Mouse (Mus musculus): Measurements from ENCODE around the gene Sdf4. TPM values are rescaled to one million over a fixed set of nuclear protein-coding genes. Genes with fewer than 3 reads are reported as not detected.

Gene Sdf4
- total and polyA plus RNA-seq, 3 experiments = 23.7 to 91.0 (median 79.2) TPM

DNA sequence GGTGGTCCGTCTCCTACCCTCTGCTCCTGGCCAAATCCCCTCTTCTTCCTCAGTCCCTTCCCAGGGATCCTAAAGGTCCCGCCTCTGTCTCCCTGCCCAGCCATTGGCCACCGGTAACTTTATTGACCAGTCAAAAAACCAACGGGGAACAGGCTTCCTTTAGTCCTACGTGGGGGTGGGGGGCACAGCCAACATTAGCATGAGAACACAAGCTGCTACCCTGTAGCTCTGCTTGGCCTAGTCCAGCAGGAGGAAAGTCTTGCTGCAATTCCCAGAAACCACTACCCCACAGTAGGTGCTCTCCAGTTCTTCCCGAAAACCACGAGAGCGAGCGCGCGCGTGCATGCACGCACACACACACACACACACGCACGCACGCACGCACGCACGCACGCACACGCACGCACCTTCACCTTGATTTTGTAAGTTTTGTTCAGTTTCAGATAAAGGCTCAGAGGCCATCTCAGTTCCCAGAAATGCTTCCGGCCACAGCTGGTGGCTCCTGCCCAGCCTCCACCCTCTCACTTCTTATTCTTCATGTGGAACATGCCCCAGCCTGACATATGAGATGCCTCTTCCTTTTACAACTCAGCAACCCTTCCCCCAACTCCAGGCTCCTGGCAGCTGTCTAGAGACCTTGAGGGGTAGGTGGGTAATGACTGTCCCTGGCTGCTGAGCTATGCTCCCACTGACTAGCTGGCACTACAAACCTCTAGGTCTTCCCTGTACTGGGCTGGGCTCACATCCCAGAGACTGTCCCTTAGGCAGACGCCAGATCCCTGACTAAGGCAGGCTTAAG, 39.1 kb downstream of the Sdf4 start:
- Histone ChIP-seq H3K4me3 (peak overlapping the region; percentile 72), H3K4me1 (ENCODE audit: control insufficient read depth, insufficient read depth, low read length) (peaks cover 14% of the 10 kb centered on the region), H3K27me3 (ENCODE audit: control insufficient read depth, insufficient read depth, low read length) (peaks cover 2% of the 10 kb centered on the region; the same call in 1 of the 2 replicates), H3K9ac (ENCODE audit: low read depth, low read length) (peak overlapping the region; percentile 71), H3K79me2 (replicated peaks; ENCODE audit: control insufficient read depth, insufficient read depth, low read length) (no peaks in the 10 kb centered on the region), H3K36me3 (ENCODE audit: control insufficient read depth, insufficient read depth, low read length) (no peaks in the 10 kb centered on the region), H3K27ac (peak overlapping the region; percentile 82)
- WGBS = under 1% methylated on average over 24 of the region's 24 CpGs
- intact Hi-C loops (cut with DNase I) = loop anchor here (2.0 to 5.0 kb wide), 2 partner anchors 39 to 73 kb away; partner anchors contain the start of genes B3galt6 and Sdf4
- peak; percentile 84 to 87 for DNase-seq
- peak; percentile 88 for TF ChIP-seq POLR2A (IDR thresholded peaks at IDR 0.05; ENCODE audit: insufficient read depth, low read depth, low read length)
- TF ChIP-seq EP300 (IDR thresholded peaks at IDR 0.05; ENCODE audit: insufficient read depth, low read depth, low read length) = 0 out of 2 replicates have a peak, but pooled peaks have one; percentile 35
- TF ChIP-seq CTCF (IDR thresholded peaks at IDR 0.05) = no peak

DNA sequence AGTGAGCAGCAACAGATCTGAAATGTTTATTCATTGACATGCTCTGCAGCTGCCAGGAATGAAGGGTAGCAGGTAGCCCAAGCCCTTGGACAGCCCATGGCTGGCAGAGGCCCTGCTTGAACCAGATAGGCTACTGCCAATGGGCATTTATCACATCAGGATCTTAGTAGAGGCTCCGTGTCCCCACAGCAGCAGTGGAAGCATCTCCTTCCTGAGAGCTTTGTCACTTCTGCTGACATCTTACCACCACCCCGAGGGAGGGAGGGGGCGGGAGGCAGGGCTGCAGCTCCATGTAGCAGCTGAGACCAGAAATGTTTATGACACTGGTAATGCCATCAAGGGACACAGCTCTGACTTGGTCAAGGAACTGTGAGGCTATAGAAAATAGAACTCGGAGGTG, 40.2 kb downstream of the Sdf4 start:
- Histone ChIP-seq H3K4me1 (ENCODE audit: control insufficient read depth, insufficient read depth, low read length) (peaks cover 14% of the 10 kb centered on the region), H3K4me3 (no peak overlapping the region), H3K27me3 (ENCODE audit: control insufficient read depth, insufficient read depth, low read length) (peaks cover 2% of the 10 kb centered on the region; the same call in 1 of the 2 replicates), H3K36me3 (ENCODE audit: control insufficient read depth, insufficient read depth, low read length) (no peaks in the 10 kb centered on the region), H3K9ac (ENCODE audit: low read depth, low read length) (no peak overlapping the region), H3K79me2 (replicated peaks; ENCODE audit: control insufficient read depth, insufficient read depth, low read length) (no peaks in the 10 kb centered on the region), H3K27ac (peak overlapping the region; percentile 82)
- 74% methylated on average over 4 of the region's 4 CpGs for WGBS
- DNase-seq = no peak
- intact Hi-C loops (cut with DNase I) = loop anchor here (2.0 to 5.0 kb wide), 2 partner anchors 41 to 74 kb away; partner anchors contain the start of genes B3galt6 and Sdf4
- no peak for TF ChIP-seq EP300 (IDR thresholded peaks at IDR 0.05; ENCODE audit: insufficient read depth, low read depth, low read length)
- no peak for TF ChIP-seq POLR2A (IDR thresholded peaks at IDR 0.05; ENCODE audit: insufficient read depth, low read depth, low read length)
- no peak for TF ChIP-seq CTCF (IDR thresholded peaks at IDR 0.05)

DNA sequence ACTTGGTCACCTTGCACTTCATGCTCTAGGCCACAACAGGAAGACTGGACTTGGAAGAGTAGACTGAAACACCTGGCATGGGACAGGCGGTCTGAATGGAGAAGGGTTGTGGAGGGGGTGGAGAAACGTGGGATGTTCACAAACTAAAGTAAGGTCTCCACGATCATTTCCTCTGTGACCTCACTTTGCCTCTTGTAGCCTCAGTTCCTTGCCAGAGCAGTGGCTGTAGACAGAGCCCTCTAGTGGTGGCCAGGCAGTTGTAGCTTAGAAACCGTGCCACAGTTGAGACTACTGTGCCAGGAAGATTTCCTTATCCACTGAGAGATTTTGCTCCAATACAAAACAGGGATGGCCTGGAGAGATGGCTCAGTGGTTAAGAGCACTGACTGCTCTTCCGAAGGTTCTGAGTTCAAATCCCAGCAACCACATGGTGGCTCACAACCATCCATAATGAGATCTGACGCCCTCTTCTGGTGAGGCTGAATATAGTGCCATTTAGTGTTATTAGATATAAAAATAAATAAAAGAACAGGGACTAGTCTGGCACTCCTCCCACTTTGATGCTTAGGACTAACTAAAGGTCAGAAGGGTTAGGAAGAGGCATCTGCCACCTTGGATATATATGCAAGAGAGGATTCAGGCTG, 40.9 kb downstream of the Sdf4 start:
- peaks cover 2% of the 10 kb centered on the region; the same call in 1 of the 2 replicates for H3K27me3 ChIP-seq (ENCODE audit: control insufficient read depth, insufficient read depth, low read length)
- no peaks in the 10 kb centered on the region for H3K36me3 ChIP-seq (ENCODE audit: control insufficient read depth, insufficient read depth, low read length)
- H3K9ac ChIP-seq (ENCODE audit: low read depth, low read length) = no peak overlapping the region
- peaks cover 14% of the 10 kb centered on the region for H3K4me1 ChIP-seq (ENCODE audit: control insufficient read depth, insufficient read depth, low read length)
- intact Hi-C loops (cut with DNase I) = loop anchor here (2.0 to 5.0 kb wide), 2 partner anchors 41 to 75 kb away; partner anchors contain the start of genes B3galt6 and Sdf4
- no peaks in the 10 kb centered on the region for H3K79me2 ChIP-seq (replicated peaks; ENCODE audit: control insufficient read depth, insufficient read depth, low read length)
- H3K27ac ChIP-seq = no peak overlapping the region
- H3K4me3 ChIP-seq = no peak overlapping the region
- DNase-seq = peak; percentile 42 to 57
- TF ChIP-seq EP300 (IDR thresholded peaks at IDR 0.05; ENCODE audit: insufficient read depth, low read depth, low read length) = 0 out of 2 replicates have a peak, but pooled peaks have one; percentile 17
- TF ChIP-seq CTCF (IDR thresholded peaks at IDR 0.05) = peak; percentile 79
- no peak for TF ChIP-seq POLR2A (IDR thresholded peaks at IDR 0.05; ENCODE audit: insufficient read depth, low read depth, low read length)
- WGBS = 32% methylated on average over 6 of the region's 6 CpGs

DNA sequence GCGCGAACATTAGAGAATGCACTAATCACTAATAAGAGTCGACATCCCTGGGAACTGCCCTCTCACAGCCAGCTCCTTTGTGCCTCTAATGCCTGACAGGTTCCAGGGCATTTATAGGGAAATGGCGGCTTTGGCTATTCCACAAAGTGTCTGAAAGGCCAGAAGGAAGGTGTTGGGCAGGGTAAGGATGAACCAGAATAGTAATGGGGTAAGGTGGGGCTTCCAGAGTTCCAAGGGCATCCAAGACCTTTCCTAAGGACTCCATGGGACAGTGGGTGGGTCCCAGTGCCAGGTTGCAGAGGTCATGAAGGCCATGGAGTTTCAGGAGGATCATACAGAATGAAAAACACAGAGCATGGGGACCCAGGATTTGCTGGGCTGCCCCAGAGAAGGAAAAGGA, 41.6 kb downstream of the Sdf4 start:
- Histone ChIP-seq H3K27me3 (ENCODE audit: control insufficient read depth, insufficient read depth, low read length) (peaks cover 2% of the 10 kb centered on the region; the same call in 1 of the 2 replicates), H3K27ac (no peak overlapping the region), H3K79me2 (replicated peaks; ENCODE audit: control insufficient read depth, insufficient read depth, low read length) (no peaks in the 10 kb centered on the region), H3K9ac (ENCODE audit: low read depth, low read length) (no peak overlapping the region), H3K4me1 (ENCODE audit: control insufficient read depth, insufficient read depth, low read length) (peaks cover 14% of the 10 kb centered on the region), H3K36me3 (ENCODE audit: control insufficient read depth, insufficient read depth, low read length) (no peaks in the 10 kb centered on the region), H3K4me3 (no peak overlapping the region)
- TF ChIP-seq POLR2A (IDR thresholded peaks at IDR 0.05; ENCODE audit: insufficient read depth, low read depth, low read length) (no peak), EP300 (IDR thresholded peaks at IDR 0.05; ENCODE audit: insufficient read depth, low read depth, low read length) (no peak), CTCF (IDR thresholded peaks at IDR 0.05) (no peak)
- 74% methylated on average over 4 of the region's 4 CpGs for WGBS
- intact Hi-C loops (cut with DNase I) = loop anchor here (5.0 kb wide), 1 partner anchor 42 kb away; the partner anchor contains the start of genes B3galt6 and Sdf4
- DNase-seq = no peak

DNA sequence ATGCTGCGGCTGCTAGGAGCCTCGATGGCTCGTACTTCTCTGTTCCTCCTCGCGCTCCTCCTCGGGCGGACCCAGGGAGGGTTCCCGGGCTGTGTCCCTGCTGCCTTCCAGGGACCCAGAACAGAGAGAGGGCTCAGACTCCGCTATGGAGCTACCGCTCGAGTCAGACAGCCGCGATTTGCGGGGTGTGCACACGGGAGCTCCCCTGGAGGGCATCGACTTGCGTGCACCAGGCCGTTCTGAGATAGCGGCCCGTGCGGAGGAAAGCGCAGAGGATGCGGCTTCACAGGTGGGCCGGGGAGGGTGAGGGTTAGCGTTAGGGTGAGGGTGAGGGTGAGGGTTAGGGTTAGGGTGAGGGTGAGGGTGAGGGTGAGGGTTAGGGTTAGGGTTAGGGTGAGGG, 42.2 kb downstream of the Sdf4 start:
- 9% methylated on average over 25 of the region's 25 CpGs for WGBS
- no peaks in the 10 kb centered on the region for H3K36me3 ChIP-seq (ENCODE audit: control insufficient read depth, insufficient read depth, low read length)
- intact Hi-C loops (cut with DNase I) = loop anchor here (5.0 kb wide), 1 partner anchor 43 kb away; the partner anchor contains the start of genes B3galt6 and Sdf4
- peaks cover 2% of the 10 kb centered on the region; the same call in 1 of the 2 replicates for H3K27me3 ChIP-seq (ENCODE audit: control insufficient read depth, insufficient read depth, low read length)
- peak overlapping the region; percentile 11; the same call in 1 of the 2 replicates for H3K9ac ChIP-seq (ENCODE audit: low read depth, low read length)
- DNase-seq = no peak
- no peaks in the 10 kb centered on the region for H3K79me2 ChIP-seq (replicated peaks; ENCODE audit: control insufficient read depth, insufficient read depth, low read length)
- H3K4me1 ChIP-seq (ENCODE audit: control insufficient read depth, insufficient read depth, low read length) = peaks cover 14% of the 10 kb centered on the region
- no peak overlapping the region for H3K4me3 ChIP-seq
- H3K27ac ChIP-seq = no peak overlapping the region
- TF ChIP-seq EP300 (IDR thresholded peaks at IDR 0.05; ENCODE audit: insufficient read depth, low read depth, low read length) = no peak
- no peak for TF ChIP-seq POLR2A (IDR thresholded peaks at IDR 0.05; ENCODE audit: insufficient read depth, low read depth, low read length)
- no peak for TF ChIP-seq CTCF (IDR thresholded peaks at IDR 0.05)

Measured in heart, adult 2 months (tissue).